Mouse (Mus musculus) liver, adult 2 months (tissue): ENCODE data around the gene Kctd17.

ENCODE experiments used
- CTCF ChIP-seq: fragments of 200-500 bp; IDR thresholded peaks from 2 replicates; pipeline ENCODE4 v1.5.1; 2011; ENCODE audit warnings: low read depth, low read length, control low read depth
- POLR2A ChIP-seq: fragments of 200-500 bp; IDR thresholded peaks from 2 replicates; pipeline ENCODE4 v1.6.1; 2011; ENCODE audit warnings: low read length, control low read depth; ENCODE audit not compliant: insufficient read depth; ENCODE audit errors: extremely low read depth

DNA sequence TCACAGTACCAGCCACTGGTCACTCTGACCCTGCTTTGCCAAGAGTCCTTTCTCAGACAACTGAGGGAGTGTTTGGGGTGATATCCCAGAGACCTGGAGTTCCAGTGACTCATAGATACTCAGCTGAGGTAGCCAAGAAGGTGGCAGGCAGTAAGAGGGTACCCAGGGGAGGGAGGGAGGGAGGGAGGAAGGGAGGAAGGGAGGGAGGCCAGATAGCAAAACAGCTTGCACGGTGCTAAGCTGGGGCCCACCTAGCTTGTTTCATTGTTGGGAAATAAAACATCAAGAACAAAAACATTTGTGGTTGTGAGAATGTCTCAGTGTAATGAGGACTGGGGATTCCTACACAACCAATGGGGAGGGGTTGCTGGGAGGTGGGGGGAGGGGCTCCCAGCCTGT, 14.6 kb upstream of the Kctd17 start:
- no peak for TF ChIP-seq CTCF
- TF ChIP-seq POLR2A: no peak
